Mouse (Mus musculus): ENCODE measurements around the gene Cnot8.

DNA sequence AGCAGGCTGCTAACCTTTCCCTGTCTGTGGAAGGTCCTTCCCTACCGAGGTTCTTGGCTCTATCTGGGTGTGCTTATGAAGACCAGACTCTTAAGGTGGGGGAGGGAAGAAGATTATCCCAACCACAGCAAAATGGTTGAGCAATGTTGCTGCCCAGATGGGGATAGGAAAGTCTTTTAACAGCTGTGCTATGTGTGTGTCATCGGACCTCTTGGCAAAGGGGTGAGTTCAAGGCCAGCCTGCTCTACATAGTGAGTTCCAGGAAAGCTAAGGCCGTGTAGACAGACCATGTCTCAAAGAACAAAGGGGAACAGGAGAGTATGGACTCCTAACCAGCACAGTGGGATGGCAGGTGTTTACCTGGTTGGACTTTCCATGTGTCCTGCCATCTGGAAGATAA lies 31.0 kb upstream of the Cnot8 start:
- TF ChIP-seq POLR2A (IDR thresholded peaks at IDR 0.05; ENCODE audit: extremely low read depth, insufficient read depth, low read length) = no peak
- no peak for TF ChIP-seq CTCF (IDR thresholded peaks at IDR 0.05; ENCODE audit: extremely low read depth, insufficient read depth, low read length)
